Mouse (Mus musculus) stomach, embryonic 14.5 days (tissue): ENCODE data around the gene Timd2. TPM values are rescaled to one million over a fixed set of nuclear protein-coding genes. Genes with fewer than 3 reads are reported as not detected.

Experiments
- polyA plus RNA-seq: library from polyadenylated mRNA; unstranded; fragments of >200 nt; fragmentation: Nextera tagmentation; extraction: Ambion mirVana; gene quantifications from 2 replicates; pipeline ENCODE4 v1.2.1, GENCODE M21; 2014

Gene Timd2
- polyA plus RNA-seq, 1 experiment from 2014 or later = not detected

Other genes with a start within 250 kb of the Timd2 start
- not detected in 2 replicates for gene Gm12169, start 182.8 kb downstream of the Timd2 start, polyA plus RNA-seq
- gene BC053393, start 135.5 kb downstream of the Timd2 start, polyA plus RNA-seq = not detected in 2 replicates
- not detected in 2 replicates for gene Dppa1, start 77.8 kb downstream of the Timd2 start, polyA plus RNA-seq
- gene Havcr1, start 28.0 kb upstream of the Timd2 start, polyA plus RNA-seq = 0.32 TPM in 1 of 2 replicates, not detected in the other
- gene Timd4, start 103.7 kb upstream of the Timd2 start, polyA plus RNA-seq = 0.12 and 0.15 TPM in 2 replicates